Mouse (Mus musculus) stomach, embryonic 15.5 days (tissue): ENCODE results near the gene 2610507B11Rik. TPM values are rescaled to one million over a fixed set of nuclear protein-coding genes. Genes with fewer than 3 reads are reported as not detected.

Experiments
- ATAC-seq: fragments of 200-750 bp; cut with Nextera tagmentation; 2 replicates; pipeline ENCODE4 v1.8.0; 2017; ENCODE audit warnings: low read depth, moderate number of reproducible peaks, moderate TSS enrichment; ENCODE audit not compliant: insufficient read depth, low FRiP score
- H3K27ac ChIP-seq: fragments of 300-500 bp; sonication (generic); 2 replicates; pipeline ENCODE4 v1.5.1; 2015; ENCODE audit warnings: mild to moderate bottlenecking, inconsistent platforms
- H3K27me3 ChIP-seq: fragments of 300-500 bp; sonication (generic); replicated peaks from 2 replicates; pipeline ENCODE4 v1.6.1; 2015; ENCODE audit warnings: inconsistent platforms
- H3K36me3 ChIP-seq: fragments of 300-500 bp; sonication (generic); 2 replicates; pipeline ENCODE4 v1.6.1; 2015; ENCODE audit warnings: inconsistent platforms
- H3K4me1 ChIP-seq: fragments of 300-500 bp; sonication (generic); 2 replicates; pipeline ENCODE4 v1.6.1; 2015; ENCODE audit warnings: inconsistent platforms
- H3K4me2 ChIP-seq: fragments of 300-500 bp; sonication (generic); 2 replicates; pipeline ENCODE4 v1.6.1; 2015; ENCODE audit warnings: mild to moderate bottlenecking, inconsistent platforms
- H3K4me3 ChIP-seq: fragments of 300-500 bp; sonication (generic); replicated peaks from 2 replicates; pipeline ENCODE4 v1.5.1; 2015; ENCODE audit warnings: inconsistent platforms
- H3K9ac ChIP-seq: fragments of 300-500 bp; sonication (generic); 2 replicates; pipeline ENCODE4 v1.6.1; 2015; ENCODE audit warnings: inconsistent platforms
- H3K9me3 ChIP-seq: fragments of 300-500 bp; sonication (generic); 2 replicates; pipeline ENCODE4 v1.6.1; 2016; ENCODE audit warnings: inconsistent platforms
- WGBS: fragments of 180-500 bp; shearing (Covaris S2); methylation state at CpG from one replicate; pipeline ENCODE4 v1.1.7; 2015; 5-methylcytosine and 5-hydroxymethylcytosine counted together
- polyA plus RNA-seq: library from polyadenylated mRNA; unstranded; fragments of >200 nt; fragmentation: Nextera tagmentation; extraction: Ambion mirVana; gene quantifications from 2 replicates; pipeline ENCODE4 v1.2.1, GENCODE M21; 2015

2610507B11Rik gene
- 76.7 and 82.5 TPM in 2 replicates for polyA plus RNA-seq

DNA sequence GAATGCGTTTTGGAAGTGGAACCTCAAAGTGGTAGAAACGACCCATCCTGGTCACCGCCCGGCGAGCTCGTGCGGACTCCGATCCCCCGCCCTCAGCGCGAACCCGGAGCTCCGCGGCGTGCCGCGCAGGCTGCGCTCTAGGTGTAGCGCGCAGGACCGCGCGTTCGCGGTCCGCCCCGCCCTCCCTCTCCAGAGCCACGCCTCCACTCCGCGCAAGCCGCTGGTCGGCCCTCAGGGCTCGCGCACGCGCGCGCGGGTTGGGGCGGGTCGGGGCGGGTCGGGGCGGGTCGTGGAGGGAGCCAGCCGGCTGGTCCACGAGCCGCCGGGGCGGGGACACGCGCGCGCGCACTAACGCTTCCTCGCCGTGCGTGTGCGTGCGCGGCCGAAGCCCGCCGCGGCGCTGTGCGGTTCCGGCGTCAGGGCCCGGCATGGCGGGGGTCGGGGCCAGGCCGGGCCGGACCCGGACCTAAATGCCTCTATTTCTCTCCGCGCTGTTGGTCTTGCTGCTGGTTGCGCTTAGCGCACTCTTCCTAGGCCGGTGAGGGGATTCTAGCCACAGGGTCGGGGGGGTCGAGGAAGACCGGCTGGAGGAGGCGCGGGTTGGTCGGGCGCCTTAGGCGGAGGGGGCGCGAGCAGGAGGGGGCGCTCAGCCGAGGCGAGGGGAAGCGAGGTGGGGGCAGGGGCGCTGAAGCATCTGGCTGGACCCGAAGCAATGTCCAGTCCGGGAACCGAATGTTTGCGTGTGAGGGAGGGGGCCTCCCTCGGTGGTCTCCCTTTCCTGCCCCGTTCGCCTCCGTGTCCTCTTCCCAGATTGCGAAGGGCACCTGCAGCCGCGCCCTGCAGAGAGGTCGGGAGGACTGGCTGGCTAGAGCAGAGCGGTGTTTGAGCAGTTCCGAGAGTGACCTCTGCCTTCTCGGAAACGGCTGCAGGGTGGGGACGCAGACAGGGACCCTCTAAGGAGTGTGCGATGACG lies at the start of gene 2610507B11Rik:
Gene 2610507B11Rik (plus strand): TSS at position 373 of the 973 bp plus-strand sequence.
- peaks cover 7% of the 10 kb centered on the region for H3K4me1 ChIP-seq
- under 1% methylated on average over 110 of the region's 115 CpGs for WGBS
- H3K4me2 ChIP-seq, result peak within 1 kb of the TSS; percentile 74
- no peaks in the 10 kb centered on the region for H3K9me3 ChIP-seq
- peaks cover 23% of the 10 kb centered on the region for H3K36me3 ChIP-seq
- peak within 1 kb of the TSS; percentile 86 for H3K27ac ChIP-seq
- peak; percentile 96 for ATAC-seq
- peak within 1 kb of the TSS; percentile 54; the same call in 1 of the 2 replicates for H3K9ac ChIP-seq
- no peaks in the 10 kb centered on the region for H3K27me3 ChIP-seq
- H3K4me3 ChIP-seq, result peak within 1 kb of the TSS; percentile 85

GRCm38 (mm10) chr11:78213086-78213817 lies 48.3 kb upstream of the 2610507B11Rik start:
- no peak overlapping the region for H3K4me2 ChIP-seq
- H3K9ac ChIP-seq, result no peak overlapping the region
- H3K36me3 ChIP-seq, result peaks cover 82% of the 10 kb centered on the region
- no peak for ATAC-seq
- no peak overlapping the region for H3K4me3 ChIP-seq
- no peak overlapping the region for H3K27ac ChIP-seq
- no peaks in the 10 kb centered on the region for H3K4me1 ChIP-seq
- WGBS, result 87% methylated on average over 14 of the region's 14 CpGs
- no peaks in the 10 kb centered on the region for H3K9me3 ChIP-seq
- no peaks in the 10 kb centered on the region for H3K27me3 ChIP-seq

DNA sequence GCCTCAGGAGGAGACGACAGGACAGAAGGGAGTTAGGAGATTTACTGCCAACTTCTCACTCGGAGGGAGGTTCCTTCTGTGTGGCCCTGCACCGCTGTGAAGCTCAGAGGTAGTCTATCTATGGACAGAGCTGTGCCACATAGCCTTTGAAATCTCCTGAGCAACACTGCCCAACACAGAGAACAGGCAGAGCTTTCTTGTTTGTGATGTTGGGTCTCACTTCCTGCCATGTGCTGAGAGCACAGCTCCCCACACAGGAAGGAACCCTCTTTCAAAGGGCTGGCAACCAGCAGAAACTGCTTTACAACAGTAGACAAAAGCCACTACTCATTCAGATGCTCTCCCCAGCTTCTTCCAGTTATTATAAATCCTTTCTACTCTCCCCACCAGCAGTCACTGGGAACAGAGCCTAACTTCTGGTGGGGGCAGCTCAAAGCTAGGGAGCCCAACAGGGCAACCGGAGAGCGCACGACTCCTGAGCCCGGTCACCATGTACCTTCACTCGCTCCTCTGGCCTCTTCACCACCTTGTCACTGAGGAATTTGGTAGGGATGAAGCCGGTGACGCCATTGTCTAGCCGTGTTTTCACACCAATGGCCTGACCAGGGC lies 45.7 kb upstream of the 2610507B11Rik start:
- ATAC-seq, result no peak
- 89% methylated on average over 11 of the region's 11 CpGs for WGBS

DNA sequence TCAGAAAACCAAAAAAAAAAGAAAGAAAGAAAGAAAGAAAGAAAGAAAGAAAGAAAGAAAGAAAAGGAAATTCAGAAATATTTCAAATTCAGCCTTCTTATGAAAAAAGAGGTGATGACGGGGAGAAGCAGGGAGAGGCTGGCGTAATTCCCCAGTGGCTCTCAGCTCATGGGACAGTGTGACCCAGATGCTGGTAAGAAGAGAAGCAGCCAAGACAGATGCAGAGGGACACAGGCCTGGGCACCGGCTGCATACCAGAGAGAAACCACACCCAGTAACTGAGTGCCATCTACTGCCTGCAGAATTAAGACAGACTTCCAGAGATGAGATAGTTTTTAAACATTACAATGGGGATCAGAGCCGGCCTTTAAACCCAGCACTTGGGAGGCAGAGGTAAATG lies 38.0 kb upstream of the 2610507B11Rik start:
- no peak overlapping the region for H3K4me3 ChIP-seq
- 91% methylated on average over 4 of the region's 4 CpGs for WGBS

More for the DNA sequence above, 45.7 kb upstream of the 2610507B11Rik start:
- H3K9ac ChIP-seq, result no peak overlapping the region
- H3K4me1 ChIP-seq, result no peaks in the 10 kb centered on the region
- H3K36me3 ChIP-seq, result peaks cover 73% of the 10 kb centered on the region
- H3K9me3 ChIP-seq, result no peaks in the 10 kb centered on the region
- no peak overlapping the region for H3K4me2 ChIP-seq
- no peak overlapping the region for H3K4me3 ChIP-seq
- no peak overlapping the region for H3K27ac ChIP-seq
- no peaks in the 10 kb centered on the region for H3K27me3 ChIP-seq

GRCm38 (mm10) chr11:78231518-78231917 lies 30.0 kb upstream of the 2610507B11Rik start:
- Histone ChIP-seq H3K9me3 (no peaks in the 10 kb centered on the region), H3K4me1 (no peaks in the 10 kb centered on the region), H3K4me3 (no peak overlapping the region), H3K36me3 (peaks cover 72% of the 10 kb centered on the region), H3K9ac (no peak overlapping the region), H3K27ac (no peak overlapping the region), H3K4me2 (no peak overlapping the region), H3K27me3 (no peaks in the 10 kb centered on the region)
- no peak for ATAC-seq
- 90% methylated on average over 6 of the region's 6 CpGs for WGBS

More for the DNA sequence above, 38.0 kb upstream of the 2610507B11Rik start:
- Histone ChIP-seq H3K9me3 (no peaks in the 10 kb centered on the region), H3K4me1 (no peaks in the 10 kb centered on the region), H3K36me3 (peaks cover 77% of the 10 kb centered on the region), H3K4me2 (no peak overlapping the region), H3K27ac (no peak overlapping the region), H3K27me3 (no peaks in the 10 kb centered on the region), H3K9ac (no peak overlapping the region)
- ATAC-seq, result no peak

DNA sequence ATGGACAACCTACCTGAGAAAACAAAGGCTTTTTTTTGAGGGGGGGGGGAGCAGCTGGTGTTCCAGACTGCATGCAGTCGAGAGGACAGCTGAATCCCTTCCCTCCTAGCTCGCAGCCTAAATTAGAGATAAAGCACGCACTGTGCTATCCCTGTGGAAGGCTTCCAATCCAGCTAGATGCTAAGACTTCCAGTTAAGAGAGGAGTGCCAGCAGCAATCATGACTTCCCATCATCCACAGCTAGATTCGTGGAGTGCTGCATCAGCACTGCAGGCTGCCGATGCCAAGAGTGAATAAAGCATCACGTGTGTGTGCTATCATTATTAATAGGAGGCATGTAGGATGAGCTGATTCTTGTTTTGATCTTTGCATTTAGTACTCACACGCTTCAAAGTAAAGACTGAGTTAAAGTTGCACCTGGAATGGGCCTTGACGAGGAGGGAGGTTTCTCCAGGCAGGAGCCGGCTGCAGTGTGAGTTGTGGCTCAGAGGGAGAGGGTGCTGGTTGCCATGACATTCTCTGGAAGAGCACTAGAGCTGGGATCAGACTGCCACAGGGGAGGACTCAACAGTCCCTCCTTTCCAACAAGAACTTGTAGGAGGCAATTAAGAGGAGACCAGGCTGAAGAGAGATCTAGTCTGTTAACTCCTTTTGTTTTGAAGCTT lies 21.2 kb upstream of the 2610507B11Rik start:
- no peaks in the 10 kb centered on the region for H3K9me3 ChIP-seq
- H3K4me1 ChIP-seq, result peaks cover 7% of the 10 kb centered on the region
- H3K27me3 ChIP-seq, result no peaks in the 10 kb centered on the region
- H3K4me3 ChIP-seq, result no peak overlapping the region
- no peak overlapping the region for H3K27ac ChIP-seq
- WGBS, result 89% methylated on average over 9 of the region's 9 CpGs
- H3K9ac ChIP-seq, result no peak overlapping the region
- ATAC-seq, result no peak
- peaks cover 13% of the 10 kb centered on the region; the same call in 1 of the 2 replicates for H3K36me3 ChIP-seq
- H3K4me2 ChIP-seq, result no peak overlapping the region

GRCm38 (mm10) chr11:78245261-78245626 lies 16.3 kb upstream of the 2610507B11Rik start:
- H3K9me3 ChIP-seq, result no peaks in the 10 kb centered on the region
- 0 out of 2 replicates have a peak, but pooled peaks cover 5% of the 10 kb centered on the region for H3K36me3 ChIP-seq
- H3K9ac ChIP-seq, result peak overlapping the region; percentile 82
- no peaks in the 10 kb centered on the region for H3K27me3 ChIP-seq
- H3K27ac ChIP-seq, result peak overlapping the region; percentile 99
- WGBS, result under 1% methylated on average over 19 of the region's 19 CpGs
- H3K4me3 ChIP-seq, result peak overlapping the region; percentile 76
- H3K4me2 ChIP-seq, result peak overlapping the region; percentile 71
- H3K4me1 ChIP-seq, result peaks cover 15% of the 10 kb centered on the region
- ATAC-seq, result no peak

GRCm38 (mm10) chr11:78245627-78246317 lies 15.8 kb upstream of the 2610507B11Rik start, which contains the start of the genes Sdf2 and Supt6:
Gene Sdf2, plus strand, starts transcription at chr11:78245746.
Gene Supt6, minus strand, starts transcription at chr11:78245987.
- WGBS, result 0% methylated on average over 50 of the region's 50 CpGs
- Histone ChIP-seq H3K4me3 (peak within 1 kb of the TSS; percentile 76), H3K9ac (peak within 1 kb of the TSS; percentile 82), H3K27ac (peak within 1 kb of the TSS; percentile 99), H3K36me3 (0 out of 2 replicates have a peak, but pooled peaks cover 2% of the 10 kb centered on the region), H3K4me1 (peaks cover 15% of the 10 kb centered on the region), H3K4me2 (peak within 1 kb of the TSS; percentile 71), H3K27me3 (no peaks in the 10 kb centered on the region), H3K9me3 (no peaks in the 10 kb centered on the region)
- peak; percentile 88 for ATAC-seq

DNA sequence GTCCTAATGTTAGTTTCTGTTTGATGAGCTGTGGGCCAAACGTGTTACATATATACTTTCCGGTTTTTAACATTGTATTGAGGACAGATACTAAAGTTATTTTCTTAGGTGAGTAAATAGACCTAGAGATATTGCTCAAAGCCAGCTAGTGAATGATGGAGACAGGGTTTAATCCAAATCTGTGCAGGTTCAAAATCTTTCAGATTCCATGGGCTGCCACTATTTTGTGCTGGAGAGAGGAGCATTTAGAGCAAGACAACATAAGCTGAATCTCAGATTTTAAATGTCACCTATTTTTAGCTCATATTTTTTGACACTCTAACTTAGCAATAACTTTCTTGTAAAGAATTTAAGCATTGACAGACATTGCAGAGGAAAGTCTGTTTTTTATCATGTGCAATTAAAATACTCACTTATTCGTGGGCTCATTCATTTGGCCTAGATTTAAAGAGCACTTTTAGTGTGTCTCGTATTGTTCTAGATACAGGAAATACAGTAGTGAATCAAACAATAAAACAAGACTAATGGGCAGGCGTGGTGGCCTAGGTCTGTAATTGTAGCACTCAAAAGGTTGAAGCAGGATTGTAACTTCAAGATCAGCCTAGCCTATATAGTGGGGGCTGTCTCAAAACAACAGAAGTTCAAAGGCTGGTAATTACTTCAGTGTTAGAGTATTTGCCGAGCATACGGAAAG lies 15.1 kb upstream of the 2610507B11Rik start:
- Histone ChIP-seq H3K27ac (peak overlapping the region; percentile 99), H3K4me2 (peak overlapping the region; percentile 60), H3K9me3 (no peaks in the 10 kb centered on the region), H3K27me3 (no peaks in the 10 kb centered on the region), H3K9ac (0 out of 2 replicates have a peak overlapping the region, but pooled peaks have one; percentile 82), H3K4me1 (peaks cover 15% of the 10 kb centered on the region), H3K36me3 (peaks cover 6% of the 10 kb centered on the region; the same call in 1 of the 2 replicates), H3K4me3 (peak overlapping the region; percentile 76)
- 34% methylated on average over 7 of the region's 7 CpGs for WGBS
- ATAC-seq, result no peak

DNA sequence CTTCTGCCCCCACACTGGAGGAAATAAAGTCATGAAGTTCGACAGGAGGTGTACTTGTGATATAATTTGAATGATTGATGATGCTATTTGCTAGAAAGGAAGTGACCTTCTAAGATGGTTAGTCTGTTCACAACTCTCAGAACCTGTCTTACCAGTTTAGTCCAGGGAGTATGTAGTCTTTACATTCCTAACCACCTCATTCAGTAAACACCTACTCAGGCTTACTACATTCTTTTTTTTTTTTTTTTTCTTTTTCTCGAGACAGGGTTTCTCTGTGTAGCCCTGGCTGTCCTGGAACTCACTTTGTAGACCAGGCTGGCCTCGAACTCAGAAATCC lies 14.6 kb upstream of the 2610507B11Rik start:
- peak overlapping the region; percentile 60 for H3K4me2 ChIP-seq
- peaks cover 15% of the 10 kb centered on the region for H3K4me1 ChIP-seq
- WGBS, result 44% methylated on average over 3 of the region's 3 CpGs
- peaks cover 9% of the 10 kb centered on the region; the same call in 1 of the 2 replicates for H3K36me3 ChIP-seq
- H3K27ac ChIP-seq, result peak overlapping the region; percentile 99
- peak overlapping the region; percentile 76 for H3K4me3 ChIP-seq
- H3K9me3 ChIP-seq, result no peaks in the 10 kb centered on the region
- H3K27me3 ChIP-seq, result no peaks in the 10 kb centered on the region
- peak; percentile 68; the same call in 1 of the 2 replicates for ATAC-seq
- no peak overlapping the region for H3K9ac ChIP-seq
